Mouse (Mus musculus) hindbrain, embryonic 14.5 days (tissue): Measurements from ENCODE around the gene Slc6a16. TPM values are rescaled to one million over a fixed set of nuclear protein-coding genes. Genes with fewer than 3 reads are reported as not detected.
A peak's percentile ranks its signal among the peaks of the same experiment; 100 is the strongest.

Experiments used
- ATAC-seq: fragments of 200-750 bp; cut with Nextera tagmentation; 2 replicates; pipeline ENCODE4 v1.8.0; 2017; ENCODE audit warnings: moderate number of reproducible peaks, mild to moderate bottlenecking, moderate TSS enrichment, moderate library complexity; ENCODE audit not compliant: low FRiP score
- DNase-seq: peaks from one replicate; pipeline ENCODE4 v3.0.0-alpha.2; 2015; ENCODE audit warnings: low spot score
- H3K27ac ChIP-seq: fragments of 300-500 bp; sonication (generic); 2 replicates; pipeline ENCODE4 v1.5.1; 2014; ENCODE audit warnings: mild to moderate bottlenecking, moderate library complexity
- H3K27me3 ChIP-seq: fragments of 300-500 bp; sonication (generic); 2 replicates; pipeline ENCODE4 v1.6.1; 2014; ENCODE audit warnings: mild to moderate bottlenecking, low read length, mixed read lengths; ENCODE audit not compliant: control insufficient read depth, insufficient read depth
- H3K36me3 ChIP-seq: fragments of 300-500 bp; sonication (generic); replicated peaks from 2 replicates; pipeline ENCODE4 v1.6.1; 2014; ENCODE audit not compliant: control insufficient read depth, insufficient read depth
- H3K4me1 ChIP-seq: fragments of 300-500 bp; sonication (generic); replicated peaks from 2 replicates; pipeline ENCODE4 v1.6.1; 2014; ENCODE audit warnings: antibody characterized with exemption, low read length, mixed read lengths; ENCODE audit not compliant: control insufficient read depth, insufficient read depth
- H3K4me2 ChIP-seq: fragments of 300-500 bp; sonication (generic); replicated peaks from 2 replicates; pipeline ENCODE4 v1.6.1; 2014; ENCODE audit warnings: mild to moderate bottlenecking, moderate library complexity
- H3K4me3 ChIP-seq: fragments of 300-500 bp; sonication (generic); replicated peaks from 2 replicates; pipeline ENCODE4 v1.5.1; 2014; ENCODE audit warnings: mild to moderate bottlenecking, low read length
- H3K9ac ChIP-seq: fragments of 300-500 bp; sonication (generic); 2 replicates; pipeline ENCODE4 v1.6.1; 2014
- H3K9me3 ChIP-seq: fragments of 300-500 bp; sonication (generic); 2 replicates; pipeline ENCODE4 v1.6.1; 2016; ENCODE audit warnings: low read length; ENCODE audit not compliant: control insufficient read depth
- WGBS: fragments of 180-500 bp; shearing (Covaris S2); extraction: QIAGEN DNeasy Blood & Tissue Kit; methylation state at CpG from one replicate; pipeline ENCODE4 v1.1.7; 2014; 5-methylcytosine and 5-hydroxymethylcytosine counted together
- polyA plus RNA-seq: library from polyadenylated mRNA; unstranded; fragments of >200 nt; fragmentation: Nextera tagmentation; extraction: Ambion mirVana; gene quantifications from 2 replicates; pipeline ENCODE4 v1.2.1, GENCODE M21; 2014

Gene Slc6a16
- polyA plus RNA-seq, 1 experiment from 2014 or later = 0.67 TPM

- WGBS = 75% methylated on average over 5 of the region's 5 CpGs
- H3K27me3 ChIP-seq = no peaks in the 10 kb centered on the region
- ATAC-seq (no peak), DNase-seq (no peak)
- H3K4me2 ChIP-seq = no peak overlapping the region
- no peak overlapping the region for H3K27ac ChIP-seq
- H3K9me3 ChIP-seq = no peaks in the 10 kb centered on the region
- no peaks in the 10 kb centered on the region for H3K4me1 ChIP-seq
- H3K4me3 ChIP-seq = no peak overlapping the region
- no peak overlapping the region for H3K9ac ChIP-seq
- H3K36me3 ChIP-seq = no peaks in the 10 kb centered on the region
Measured at GRCm38 (mm10) chr7:45196994-45197393, 43.9 kb upstream of the Slc6a16 start.

DNA sequence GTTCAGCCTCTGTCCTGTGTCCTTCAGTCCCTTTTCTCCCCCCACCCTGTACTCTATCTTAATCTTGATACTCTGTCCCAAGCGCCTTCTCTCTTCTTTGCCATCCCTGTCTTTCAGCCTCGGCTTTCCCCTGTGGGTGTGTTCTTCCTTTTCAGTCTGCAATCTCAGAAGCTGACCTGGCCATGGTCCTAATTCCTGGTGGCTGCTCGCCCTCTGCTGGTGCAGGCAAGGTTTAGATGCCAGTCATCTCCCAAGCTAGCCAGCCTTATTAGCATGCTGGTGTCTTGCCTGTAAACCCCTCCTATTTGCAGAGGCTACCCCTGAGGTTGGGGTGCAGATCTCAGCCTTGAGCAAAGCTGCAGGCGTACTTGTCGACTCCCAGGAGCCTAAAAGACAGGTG is 42.5 kb upstream of the Slc6a16 start:
- no peaks in the 10 kb centered on the region for H3K27me3 ChIP-seq
- DNase-seq (peak; percentile 78), ATAC-seq (peak; percentile 63; the same call in 1 of the 2 replicates)
- 15% methylated on average over 5 of the region's 5 CpGs for WGBS
- H3K9me3 ChIP-seq = no peaks in the 10 kb centered on the region
- no peaks in the 10 kb centered on the region for H3K4me1 ChIP-seq
- H3K27ac ChIP-seq = no peak overlapping the region
- H3K9ac ChIP-seq = peak overlapping the region; percentile 6; the same call in 1 of the 2 replicates
- H3K4me3 ChIP-seq = no peak overlapping the region
- no peaks in the 10 kb centered on the region for H3K36me3 ChIP-seq
- no peak overlapping the region for H3K4me2 ChIP-seq

GRCm38 (mm10) chr7:45198961-45199360 is 41.9 kb upstream of the Slc6a16 start:
- no peaks in the 10 kb centered on the region for H3K9me3 ChIP-seq
- H3K9ac ChIP-seq = no peak overlapping the region
- no peak overlapping the region for H3K27ac ChIP-seq
- H3K27me3 ChIP-seq = no peaks in the 10 kb centered on the region
- WGBS = 85% methylated on average over 11 of the region's 11 CpGs
- no peak for ATAC-seq
- H3K4me3 ChIP-seq = no peak overlapping the region
- DNase-seq = no peak
- no peak overlapping the region for H3K4me2 ChIP-seq
- no peaks in the 10 kb centered on the region for H3K4me1 ChIP-seq
- no peaks in the 10 kb centered on the region for H3K36me3 ChIP-seq

DNA sequence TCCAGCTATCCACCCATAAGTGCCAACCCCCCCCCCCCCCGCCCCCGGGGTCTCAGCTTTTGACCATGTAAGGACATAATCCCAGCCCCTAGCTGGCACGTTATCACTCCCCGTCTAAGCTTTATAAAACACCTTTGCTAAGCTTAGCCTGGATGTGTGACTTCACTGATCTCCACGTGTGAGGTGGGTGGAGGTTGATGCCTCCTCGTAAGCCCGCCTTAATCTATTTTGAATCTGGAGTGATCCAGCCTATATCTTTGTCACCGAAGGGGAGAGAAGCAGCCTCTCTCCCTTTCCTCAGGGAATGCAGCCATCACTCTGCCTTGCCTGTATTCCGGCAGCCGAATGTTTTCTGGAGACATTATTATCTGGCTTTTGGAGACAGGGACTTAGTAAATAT is 38.2 kb upstream of the Slc6a16 start:
- Histone ChIP-seq H3K4me3 (no peak overlapping the region), H3K27me3 (no peaks in the 10 kb centered on the region), H3K9ac (no peak overlapping the region), H3K27ac (no peak overlapping the region), H3K4me2 (no peak overlapping the region), H3K36me3 (no peaks in the 10 kb centered on the region), H3K9me3 (no peaks in the 10 kb centered on the region), H3K4me1 (no peaks in the 10 kb centered on the region)
- ATAC-seq = no peak
- WGBS = 71% methylated on average over 10 of the region's 10 CpGs
- no peak for DNase-seq

DNA sequence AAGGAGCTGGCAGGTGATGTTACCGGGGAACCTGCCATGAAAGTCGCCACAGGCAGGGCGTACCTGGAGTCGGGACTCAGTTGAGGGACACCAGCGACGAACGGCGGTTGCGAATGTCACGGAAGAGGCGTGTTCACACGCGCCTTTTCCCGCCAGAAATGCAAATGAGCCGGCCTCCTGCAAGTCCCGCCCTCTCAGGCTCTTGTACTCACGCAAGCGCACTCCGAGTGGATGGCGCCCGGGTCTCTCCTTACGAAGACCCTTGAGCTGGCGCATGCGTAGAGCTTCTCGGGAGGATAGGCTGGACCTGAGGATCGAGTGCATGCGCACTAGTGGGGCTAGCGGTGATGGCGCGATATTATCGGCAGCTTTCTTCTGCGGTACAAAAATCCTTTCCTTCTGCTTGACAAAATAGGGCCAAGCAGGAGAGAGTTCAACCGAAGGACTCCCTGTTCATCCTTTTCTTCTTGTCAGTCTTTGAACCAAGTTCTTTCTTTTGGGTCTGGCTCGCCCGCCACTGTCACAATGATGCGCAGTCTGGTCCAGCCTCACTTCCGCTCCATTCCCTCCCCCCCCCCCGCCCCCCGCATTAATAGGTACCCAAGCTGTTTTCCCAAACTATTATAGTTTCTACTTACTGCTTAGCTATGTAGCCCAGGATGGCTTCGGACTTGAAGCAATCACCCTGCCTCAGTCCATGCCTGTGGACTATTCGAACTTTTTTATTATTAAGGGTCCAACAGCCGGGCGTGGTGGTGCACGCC is 36.3 kb upstream of the Slc6a16 start, which contains the start of gene Ccdc155:
Gene Ccdc155 (minus strand): TSS at position 513 of the 764 bp plus-strand sequence.
- no peaks in the 10 kb centered on the region for H3K4me1 ChIP-seq
- H3K36me3 ChIP-seq = no peaks in the 10 kb centered on the region
- no peaks in the 10 kb centered on the region for H3K9me3 ChIP-seq
- H3K4me3 ChIP-seq = peak within 1 kb of the TSS; percentile 42
- peak within 1 kb of the TSS; percentile 52 for H3K4me2 ChIP-seq
- no peaks in the 10 kb centered on the region for H3K27me3 ChIP-seq
- ATAC-seq = peak; percentile 97
- 10% methylated on average over 44 of the region's 44 CpGs for WGBS
- peak; percentile 97 for DNase-seq
- peak within 1 kb of the TSS; percentile 82 for H3K27ac ChIP-seq
- peak within 1 kb of the TSS; percentile 62 for H3K9ac ChIP-seq

- H3K27ac ChIP-seq = no peak overlapping the region
- H3K4me1 ChIP-seq = no peaks in the 10 kb centered on the region
- H3K4me2 ChIP-seq = no peak overlapping the region
- DNase-seq (no peak), ATAC-seq (no peak)
- H3K4me3 ChIP-seq = no peak overlapping the region
- no peaks in the 10 kb centered on the region for H3K9me3 ChIP-seq
- no peak overlapping the region for H3K9ac ChIP-seq
- peaks cover 25% of the 10 kb centered on the region for H3K27me3 ChIP-seq
- H3K36me3 ChIP-seq = no peaks in the 10 kb centered on the region
- 86% methylated on average over 6 of the region's 6 CpGs for WGBS
Measured at GRCm38 (mm10) chr7:45208260-45208659, 32.6 kb upstream of the Slc6a16 start.

- Histone ChIP-seq H3K27ac (no peak overlapping the region), H3K9me3 (no peaks in the 10 kb centered on the region), H3K9ac (no peak overlapping the region), H3K36me3 (no peaks in the 10 kb centered on the region), H3K4me1 (peaks cover 5% of the 10 kb centered on the region), H3K4me3 (no peak overlapping the region), H3K27me3 (peaks cover 25% of the 10 kb centered on the region), H3K4me2 (peak overlapping the region; percentile 24; the same call in 1 of the 2 replicates)
- ATAC-seq (no peak), DNase-seq (no peak)
- 82% methylated on average over 10 of the region's 10 CpGs for WGBS
Measured at GRCm38 (mm10) chr7:45211070-45211469, 29.8 kb upstream of the Slc6a16 start.

GRCm38 (mm10) chr7:45211851-45212251 is 29.0 kb upstream of the Slc6a16 start, which contains the start of gene Dkkl1:
Gene Dkkl1, minus strand, starts transcription at chr7:45212147.
- WGBS = 6% methylated on average over 17 of the region's 17 CpGs

GRCm38 (mm10) chr7:45212356-45212755 is 28.5 kb upstream of the Slc6a16 start:
- DNase-seq (no peak), ATAC-seq (no peak)
- H3K27me3 ChIP-seq = peaks cover 25% of the 10 kb centered on the region
- H3K9me3 ChIP-seq = no peaks in the 10 kb centered on the region
- H3K36me3 ChIP-seq = no peaks in the 10 kb centered on the region
- WGBS = 76% methylated on average over 7 of the region's 7 CpGs
- no peak overlapping the region for H3K27ac ChIP-seq
- no peak overlapping the region for H3K4me2 ChIP-seq
- no peak overlapping the region for H3K4me3 ChIP-seq
- no peak overlapping the region for H3K9ac ChIP-seq
- peaks cover 9% of the 10 kb centered on the region for H3K4me1 ChIP-seq

More at GRCm38 (mm10) chr7:45211851-45212251, 29.0 kb upstream of the Slc6a16 start, which contains the start of gene Dkkl1:
- no peak for ATAC-seq
- Histone ChIP-seq H3K27ac (no peak within 1 kb of the TSS), H3K9ac (no peak within 1 kb of the TSS), H3K4me1 (peaks cover 9% of the 10 kb centered on the region), H3K36me3 (no peaks in the 10 kb centered on the region), H3K9me3 (no peaks in the 10 kb centered on the region), H3K27me3 (peaks cover 25% of the 10 kb centered on the region), H3K4me3 (no peak within 1 kb of the TSS), H3K4me2 (peak within 1 kb of the TSS; percentile 24)
- no peak for DNase-seq
